In the genomic region with DNA sequence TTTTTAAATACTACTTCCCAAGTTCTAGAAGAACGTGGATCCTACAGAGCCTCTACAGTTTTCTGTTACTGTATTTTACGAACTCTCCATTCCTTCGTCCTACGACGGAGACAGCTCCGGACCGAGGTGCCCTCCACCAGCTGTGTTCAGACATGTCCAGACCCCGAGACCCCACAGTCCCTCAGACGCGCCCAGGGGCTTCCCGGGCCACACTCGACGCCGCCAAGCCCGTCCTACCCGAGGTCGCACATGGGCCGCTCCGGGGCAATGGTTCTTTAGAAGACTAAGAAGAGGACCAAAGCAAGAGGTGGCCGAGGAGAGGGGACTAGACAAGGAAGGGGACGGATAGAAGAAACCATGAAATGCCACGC, we compare ENCODE assay signal across 8 mouse cellular contexts. TPM values are rescaled to one million over a fixed set of nuclear protein-coding genes. Genes with fewer than 3 reads are reported as not detected.
DNase-seq lines count a peak whose midpoint lies in the region; ATAC-seq and TF ChIP-seq lines count a peak whose summit lies in the region.

No protein-coding gene starts in this region.

- peak overlapping the region; percentile 93 for H3K27ac ChIP-seq in heart, embryonic 11.5 days (ENCODE audit: low read depth, low read length)
- H3K27ac ChIP-seq in ES-E14 (ENCODE audit: insufficient read depth, low read depth, low read length, poor library complexity, severe bottlenecking) (peak overlapping the region; percentile 62), macrophage (peak overlapping the region; percentile 95)
- peak overlapping the region; percentile 85 for H3K27ac ChIP-seq in forebrain, postnatal 0 days (ENCODE audit: low read depth, low read length)

- peaks cover 16% of the 10 kb centered on the region for H3K79me2 ChIP-seq in macrophage (ENCODE audit: inconsistent target)

- no peak for TF ChIP-seq CTCF in forebrain, postnatal 0 days (IDR thresholded peaks at IDR 0.05; ENCODE audit: low read depth)

- H3K9ac ChIP-seq in heart, embryonic 11.5 days (ENCODE audit: low read depth, low read length): peak overlapping the region; percentile 95
- H3K9ac ChIP-seq in ES-E14 (ENCODE audit: insufficient read depth, low read depth, low read length, poor library complexity, severe bottlenecking): peak overlapping the region; percentile 94
- H3K9ac ChIP-seq in forebrain, postnatal 0 days: peak overlapping the region; percentile 87

- in situ Hi-C loops in ES-E14 (cut with MboI; ENCODE audit: low sequenced_read_pairs in 2 of 2, unreplicated experiment in 2 of 2): no loop called here

- H3K4me2 ChIP-seq in heart, embryonic 11.5 days: peak overlapping the region; percentile 77
- H3K4me2 ChIP-seq in forebrain, postnatal 0 days (ENCODE audit: low read depth): peak overlapping the region; percentile 67

- peaks cover 8% of the 10 kb centered on the region for H3K36me3 ChIP-seq in heart, embryonic 11.5 days (ENCODE audit: control insufficient read depth, insufficient read depth, low read length)
- H3K36me3 ChIP-seq in ES-E14 (ENCODE audit: control insufficient read depth, insufficient read depth, low read length, poor library complexity, severe bottlenecking) (peaks cover 8% of the 10 kb centered on the region), macrophage (ENCODE audit: inconsistent target) (0 out of 2 replicates have a peak, but pooled peaks cover 12% of the 10 kb centered on the region)
- peaks cover 4% of the 10 kb centered on the region; the same call in 1 of the 2 replicates for H3K36me3 ChIP-seq in forebrain, postnatal 0 days (ENCODE audit: insufficient read depth)

- under 1% methylated on average over 22 of the region's 22 CpGs for WGBS in heart, embryonic 11.5 days (ENCODE audit: insufficient replicate concordance)
- 0% methylated on average over 22 of the region's 22 CpGs for WGBS in forebrain, postnatal 0 days
- under 1% methylated on average over 18 of the region's 22 CpGs for WGBS in macrophage (ENCODE audit: missing documents)

- H3K4me3 ChIP-seq in heart, embryonic 11.5 days (ENCODE audit: low read depth, low read length): peak overlapping the region; percentile 86
- peak overlapping the region; percentile 91 to 95 for H3K4me3 ChIP-seq in ES-E14 (ENCODE audit: insufficient read depth in 1 of 2, low read depth in 1 of 2, low read length in 2 of 2, poor library complexity in 1 of 2, severe bottlenecking in 1 of 2)
- peak overlapping the region; percentile 65 for H3K4me3 ChIP-seq in forebrain, postnatal 0 days (ENCODE audit: low read depth, low read length)
- H3K4me3 ChIP-seq in macrophage (ENCODE audit: inconsistent target): peak overlapping the region; percentile 81

- no peaks in the 10 kb centered on the region for H3K27me3 ChIP-seq in heart, embryonic 11.5 days (ENCODE audit: control insufficient read depth, insufficient read depth, low read length)
- no peaks in the 10 kb centered on the region for H3K27me3 ChIP-seq in forebrain, postnatal 0 days (ENCODE audit: insufficient read depth, low read length)

- no peak for DNase-seq in heart, postnatal 4 days
- DNase-seq in ES-E14 (ENCODE audit: low read depth, low spot score): no peak
- DNase-seq in forebrain, postnatal 0 days: no peak
- no peak for DNase-seq in cerebellum, adult 11 months
- DNase-seq in cerebellum, adult 9-10 months: no peak
- no peak for DNase-seq in layer of hippocampus, postnatal 10 days (ENCODE audit: low spot score in 2 of 2)

- no peaks in the 10 kb centered on the region for H3K9me3 ChIP-seq in heart, embryonic 11.5 days (replicated peaks; ENCODE audit: control insufficient read depth, low read length)
- H3K9me3 ChIP-seq in ES-E14 (ENCODE audit: control insufficient read depth, insufficient read depth, low read depth, low read length): no peaks in the 10 kb centered on the region
- no peaks in the 10 kb centered on the region for H3K9me3 ChIP-seq in forebrain, postnatal 0 days (ENCODE audit: low read length)

- peak; percentile 29; the same call in 1 of the 2 replicates for ATAC-seq in heart, embryonic 11.5 days (replicated peaks; ENCODE audit: insufficient number of reproducible peaks, low FRiP score, low TSS enrichment)
- ATAC-seq in forebrain, postnatal 0 days: peak; percentile 21

- H3K4me1 ChIP-seq in heart, embryonic 11.5 days (ENCODE audit: control insufficient read depth, insufficient read depth, low read length): peaks cover 15% of the 10 kb centered on the region; the same call in 1 of the 2 replicates
- peaks cover 0 to 6% of the 10 kb centered on the region in 2 experiments; a peak in 3 of 4 replicates for H3K4me1 ChIP-seq in ES-E14 (ENCODE audit: control insufficient read depth in 2 of 2, insufficient read depth in 2 of 2, low read length in 2 of 2, poor library complexity in 1 of 2)
- H3K4me1 ChIP-seq in forebrain, postnatal 0 days (ENCODE audit: insufficient read depth): peaks cover 3% of the 10 kb centered on the region; the same call in 1 of the 2 replicates

TF ChIP-seq in ES-E14, 5 proteins besides CTCF, POLR2A, EP300 and RAD21:
- TF ChIP-seq CHD2 (IDR thresholded peaks at IDR 0.05; ENCODE audit: low read depth, low read length) (no peak), HCFC1 (IDR thresholded peaks at IDR 0.05; ENCODE audit: borderline replicate concordance, insufficient read depth, low read length) (no peak), MAFK (IDR thresholded peaks at IDR 0.05; ENCODE audit: insufficient read depth, low read depth, low read length) (no peak), ZC3H11A (IDR thresholded peaks at IDR 0.05; ENCODE audit: borderline replicate concordance, low read depth, low read length) (no peak)

RNA-seq across cellular contexts. Expression of gene Gtf2e1, which starts 0.4 kb away (rescaled TPM):
- polyA plus RNA-seq in heart, embryonic 11.5 days (2014; fragmentation: Nextera tagmentation; extraction: Ambion mirVana): 27.2 and 30.1 TPM in 2 replicates
- 10 to 100 TPM in 1 of 2 experiments, 1 to 10 TPM in 1; 9.4 to 10.7 TPM for total RNA-seq in heart, postnatal 4 days (2021)
- total RNA-seq in ES-E14 (2012; rRNA removed): 39.4 and 54.1 TPM in 2 replicates
- 32.7 and 34.2 TPM in 2 replicates for total RNA-seq in forebrain, postnatal 0 days (2014; rRNA removed)
- 24.5 and 25.2 TPM in 2 replicates for polyA plus RNA-seq in forebrain, postnatal 0 days (2015; fragmentation: Nextera tagmentation; extraction: Ambion mirVana)
- total RNA-seq in macrophage (2018; cell fraction: chromatin; rRNA removed): 10 to 100 TPM in 12 of 26 experiments, 1 to 10 TPM in 14; 1.8 to 17.2 (median 9.2) TPM
- total RNA-seq in macrophage (2018; cell fraction: cytosol; rRNA removed): 10 to 100 TPM in 16 of 26 experiments, 1 to 10 TPM in 10; 5.4 to 12.4 (median 10.6) TPM
- 10 to 100 TPM in 9 of 26 experiments, 1 to 10 TPM in 17; 3.7 to 16.3 (median 8.5) TPM for total RNA-seq in macrophage (2018; cell fraction: nucleus; rRNA removed)
- polyA plus RNA-seq in macrophage (2018): 8.0 to 13.3 TPM (median 8.3 TPM) in 3 replicates
- total RNA-seq in layer of hippocampus, postnatal 10 days (2021): 10 to 100 TPM; 21.5 to 22.3 TPM

RNA-seq across cellular contexts. Expression of gene Rabl3, which starts 0.5 kb away (rescaled TPM):
- polyA plus RNA-seq in heart, embryonic 11.5 days (2014; fragmentation: Nextera tagmentation; extraction: Ambion mirVana): 34.4 and 36.3 TPM in 2 replicates
- 10 to 100 TPM; 15.3 to 16.4 TPM for total RNA-seq in heart, postnatal 4 days (2021)
- total RNA-seq in ES-E14 (2012; rRNA removed): 5.1 and 8.3 TPM in 2 replicates
- total RNA-seq in forebrain, postnatal 0 days (2014; rRNA removed): 4.7 and 8.2 TPM in 2 replicates
- polyA plus RNA-seq in forebrain, postnatal 0 days (2015; fragmentation: Nextera tagmentation; extraction: Ambion mirVana): 9.9 and 12.4 TPM in 2 replicates
- total RNA-seq in macrophage (2018; cell fraction: chromatin; rRNA removed): 10 to 100 TPM in 20 of 26 experiments, 1 to 10 TPM in 6; 3.7 to 25.9 (median 15.2) TPM
- 10 to 100 TPM in 16 of 26 experiments, 1 to 10 TPM in 10; 8.1 to 15.4 (median 11.5) TPM for total RNA-seq in macrophage (2018; cell fraction: cytosol; rRNA removed)
- total RNA-seq in macrophage (2018; cell fraction: nucleus; rRNA removed): 10 to 100 TPM in 21 of 26 experiments, 1 to 10 TPM in 5; 5.1 to 27.1 (median 14.5) TPM
- polyA plus RNA-seq in macrophage (2018): 8.7 to 12.1 TPM (median 11.9 TPM) in 3 replicates
- 1 to 10 TPM; 8.2 to 9.1 TPM for total RNA-seq in layer of hippocampus, postnatal 10 days (2021)

RNA-seq across cellular contexts. Expression of gene Hgd, which starts 40.7 kb away (rescaled TPM):
- polyA plus RNA-seq in heart, embryonic 11.5 days (2014; fragmentation: Nextera tagmentation; extraction: Ambion mirVana): 0.20 and 0.72 TPM in 2 replicates
- under 1 TPM in 1 of 2 experiments, not detected in 1; 0.74 TPM for total RNA-seq in heart, postnatal 4 days (2021)
- total RNA-seq in ES-E14 (2012; rRNA removed): 0.21 and 0.40 TPM in 2 replicates
- not detected in 2 replicates for total RNA-seq in forebrain, postnatal 0 days (2014; rRNA removed)
- 0.44 TPM in 1 of 2 replicates, not detected in the other for polyA plus RNA-seq in forebrain, postnatal 0 days (2015; fragmentation: Nextera tagmentation; extraction: Ambion mirVana)
- total RNA-seq in macrophage (2018; cell fraction: chromatin; rRNA removed): under 1 TPM in 2 of 26 experiments, not detected in 24; 0.82 to 0.92 TPM
- under 1 TPM in 1 of 26 experiments, not detected in 25; 0.07 TPM for total RNA-seq in macrophage (2018; cell fraction: cytosol; rRNA removed)
- total RNA-seq in macrophage (2018; cell fraction: nucleus; rRNA removed): 1 to 10 TPM in 1 of 26 experiments, under 1 TPM in 1, not detected in 24; 0.44 to 1.4 TPM
- polyA plus RNA-seq in macrophage (2018): not detected in 3 replicates
- under 1 TPM in 1 of 2 experiments, not detected in 1; 0.31 TPM for total RNA-seq in layer of hippocampus, postnatal 10 days (2021)
